Comparison of ENCODE assay signal across 9 mouse cellular contexts in genomic region chr7:124198811-124199570, GRCm38 (mm10).
A peak's percentile ranks its signal among the peaks of the same experiment; 100 is the strongest.
DNase-seq lines count a peak whose midpoint lies in the region; ATAC-seq and TF ChIP-seq lines count a peak whose summit lies in the region.
"Had no signal": no experiment of that assay in that cellular context is flagged by ENCODE, and none has a peak within 500 bp of the region (broad histone marks: within the 10 kb centered on the region; RNA-seq: fewer than 3 reads in every experiment).

No protein-coding gene starts in this region.

- peak; percentile 20 for DNase-seq in heart, postnatal 0 days (ENCODE audit: low spot score)
- DNase-seq in heart, adult 18-20 months = no peak
- peak; percentile 39 for DNase-seq in retina, embryonic 14.5 days (ENCODE audit: low spot score)
- no peak for DNase-seq in retina, postnatal 1 day
- DNase-seq in embryo, embryonic 11.5 days (ENCODE audit: low read depth, low spot score) = peak; percentile 50
- peak; percentile 76 for DNase-seq in telencephalon, adult 2 months (ENCODE audit: low read depth, low spot score)
- DNase-seq in B cell, adult 2 months = no peak
- DNase-seq: kidney, adult 18-20 months had no signal

- TF ChIP-seq CTCF in heart, postnatal 0 days (IDR thresholded peaks at IDR 0.05; ENCODE audit: low read depth) = no peak

- H3K27ac ChIP-seq in heart, postnatal 0 days (ENCODE audit: low read depth) = no peak overlapping the region
- no peak overlapping the region for H3K27ac ChIP-seq in liver, embryonic 12.5 days

- 64% methylated on average over 6 of the region's 6 CpGs for WGBS in heart, postnatal 0 days
- WGBS in liver, embryonic 12.5 days (ENCODE audit: insufficient replicate concordance) = 66% methylated on average over 6 of the region's 6 CpGs

- H3K27me3 ChIP-seq in heart, postnatal 0 days (ENCODE audit: control insufficient read depth, insufficient read depth, low read length) = no peaks in the 10 kb centered on the region
- no peaks in the 10 kb centered on the region for H3K27me3 ChIP-seq in liver, embryonic 12.5 days (replicated peaks)

- no peak for ATAC-seq in heart, postnatal 0 days (ENCODE audit: insufficient read depth, low read depth)
- ATAC-seq in liver, embryonic 12.5 days = no peak

- no peaks in the 10 kb centered on the region for H3K9me3 ChIP-seq in heart, postnatal 0 days (replicated peaks; ENCODE audit: control insufficient read depth, low read length)
- no peaks in the 10 kb centered on the region for H3K9me3 ChIP-seq in liver, embryonic 12.5 days (replicated peaks)

- no peak overlapping the region for H3K4me3 ChIP-seq in heart, postnatal 0 days (ENCODE audit: low read depth, low read length)
- no peak overlapping the region for H3K4me3 ChIP-seq in liver, embryonic 12.5 days

- H3K9ac ChIP-seq in heart, postnatal 0 days (replicated peaks; ENCODE audit: low read depth, low read length) = no peak overlapping the region
- H3K9ac ChIP-seq in liver, embryonic 12.5 days = no peak overlapping the region

- no peaks in the 10 kb centered on the region for H3K36me3 ChIP-seq in heart, postnatal 0 days (replicated peaks; ENCODE audit: control insufficient read depth, insufficient read depth, low read length)
- no peaks in the 10 kb centered on the region for H3K36me3 ChIP-seq in liver, embryonic 12.5 days

- no peak for TF ChIP-seq EP300 in heart, postnatal 0 days (IDR thresholded peaks at IDR 0.05; ENCODE audit: low read depth)

- H3K4me1 ChIP-seq in heart, postnatal 0 days (ENCODE audit: control insufficient read depth, insufficient read depth) = no peaks in the 10 kb centered on the region
- no peaks in the 10 kb centered on the region for H3K4me1 ChIP-seq in liver, embryonic 12.5 days

- H3K4me2 ChIP-seq in heart, postnatal 0 days (ENCODE audit: low read depth, low read length) = no peak overlapping the region
- H3K4me2 ChIP-seq in liver, embryonic 12.5 days = no peak overlapping the region

Comparison
In these comparisons a context has a peak if more than half of its experiments do, and no peak if none do; other contexts are left out.
1. DNase-seq: peak in heart, postnatal 0 days (single experiment), retina, embryonic 14.5 days (single experiment), embryo, embryonic 11.5 days (single experiment) and telencephalon, adult 2 months (single experiment); none in heart, adult 18-20 months (0 of 2), retina, postnatal 1 day (single experiment) and B cell, adult 2 months (0 of 2).